Mouse (Mus musculus): ENCODE data around the gene Gm17617.

Gm17617 gene

DNA sequence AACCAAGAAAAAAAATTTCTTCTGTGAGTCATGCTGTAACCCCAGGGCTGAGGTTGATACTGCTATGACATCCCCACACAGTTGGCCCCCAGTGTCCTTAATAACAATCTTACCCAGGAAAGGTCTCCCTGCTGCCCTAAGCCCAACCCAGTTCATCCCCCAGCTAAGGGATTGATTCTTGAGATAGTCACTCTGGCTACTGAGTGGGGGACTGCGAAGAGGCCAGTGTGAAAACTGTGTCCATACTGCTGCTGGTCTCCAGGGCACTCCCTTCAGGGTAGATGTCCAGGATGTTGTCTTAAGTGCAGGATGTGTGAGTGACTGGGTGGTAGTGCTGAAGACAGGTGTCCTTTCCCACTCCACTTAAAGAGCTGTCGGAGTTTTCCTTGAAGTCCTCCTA lies at the start of gene Gm17617:
Gene Gm17617 (minus strand): TSS at position 101 of the 400 bp plus-strand sequence.
- DNase-seq (ENCODE audit: low spot score), result no peak

GRCm38 (mm10) chr13:55182173-55182894 lies 49.0 kb upstream of the Gm17617 start:
- peak; percentile 58 for DNase-seq (ENCODE audit: low spot score)

DNA sequence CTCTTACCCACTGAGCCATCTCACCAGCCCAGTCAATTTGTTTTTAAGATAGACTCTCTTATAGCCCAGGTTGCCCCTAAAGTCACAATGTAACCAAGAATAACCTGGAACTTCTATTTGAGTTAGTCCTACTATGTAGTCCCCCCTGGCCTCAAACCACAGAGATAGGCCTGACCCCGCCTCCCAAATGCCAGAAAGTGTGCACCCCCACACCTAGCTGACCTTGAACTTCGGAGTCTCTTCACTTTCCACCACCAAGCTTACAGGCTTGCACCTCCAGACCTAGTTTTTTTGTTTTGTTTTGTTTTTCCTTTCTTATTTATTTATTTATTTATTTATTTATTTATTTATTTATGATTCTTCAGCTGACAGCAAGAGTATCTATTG lies 48.4 kb upstream of the Gm17617 start:
- no peak for DNase-seq (ENCODE audit: low spot score)

DNA sequence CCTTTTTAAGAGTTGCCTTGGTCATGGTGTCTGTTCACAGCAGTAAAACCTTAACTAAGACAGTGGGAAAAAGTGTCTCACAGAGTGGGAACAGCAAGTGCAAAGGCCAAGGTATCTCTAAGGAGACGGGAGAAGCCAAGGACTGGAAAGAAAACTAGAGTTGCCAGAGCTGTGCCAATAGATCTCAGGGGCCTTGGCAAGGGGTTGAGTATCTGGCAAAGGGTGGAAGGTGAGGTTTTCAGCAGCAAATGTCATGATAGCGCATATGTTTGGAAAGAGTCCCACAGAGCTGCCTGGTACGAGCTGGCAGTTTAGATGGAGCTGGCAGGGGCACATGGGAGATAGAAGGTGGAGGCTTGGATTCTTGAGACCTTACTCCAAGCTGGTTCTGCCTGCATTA lies 46.2 kb upstream of the Gm17617 start:
- no peak for DNase-seq (ENCODE audit: low spot score)

DNA sequence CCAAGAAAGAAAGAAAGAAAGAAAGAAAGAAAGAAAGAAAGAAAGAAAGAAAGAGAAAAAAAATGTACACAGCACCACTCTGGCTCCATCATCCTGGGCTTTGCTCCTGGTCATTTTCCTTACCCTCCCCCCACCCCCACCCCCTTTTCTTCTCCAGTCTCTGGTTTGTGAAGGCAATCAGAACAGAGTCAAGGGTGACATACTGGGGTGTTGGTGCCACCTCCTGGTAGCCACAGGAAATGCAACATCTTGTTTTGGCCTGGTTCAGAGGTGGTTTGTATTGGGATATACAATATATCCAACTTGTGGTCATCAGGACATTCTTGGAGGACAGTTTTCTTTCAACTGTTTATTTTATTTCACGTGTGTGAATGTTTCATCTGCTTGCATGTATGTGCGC lies 45.2 kb upstream of the Gm17617 start:
- peak; percentile 72 for DNase-seq (ENCODE audit: low spot score)

DNA sequence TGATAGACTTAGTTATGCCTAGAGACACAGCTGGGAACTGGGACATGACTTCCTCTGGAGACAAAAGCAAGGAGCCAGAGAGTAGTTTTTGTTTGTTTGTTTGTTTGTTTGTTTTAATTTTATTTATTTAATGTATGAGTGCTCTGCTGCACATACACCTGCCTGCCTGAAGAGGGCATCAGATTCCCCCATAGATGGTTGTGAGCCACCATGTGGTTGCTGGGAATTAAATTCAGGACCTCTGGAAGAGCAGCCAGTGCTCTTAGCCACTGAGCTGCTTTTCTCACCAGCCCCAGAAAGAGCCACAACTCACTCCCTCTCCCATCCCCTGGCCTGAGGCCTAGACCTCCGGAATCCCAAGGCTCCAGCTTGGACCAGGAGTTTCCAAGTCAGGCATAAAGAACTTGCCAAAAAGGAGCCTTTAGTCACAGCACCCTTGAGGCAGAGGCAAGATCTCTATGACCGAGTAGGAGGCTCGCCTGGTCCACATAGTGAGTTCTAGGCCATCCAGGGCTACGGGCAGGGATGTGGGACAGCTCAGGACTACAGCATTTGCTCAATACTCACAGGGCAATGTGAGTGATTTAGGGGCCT lies 44.7 kb upstream of the Gm17617 start:
- no peak for DNase-seq (ENCODE audit: low spot score)

GRCm38 (mm10) chr13:55176265-55176664 lies 42.9 kb upstream of the Gm17617 start:
- DNase-seq (ENCODE audit: low spot score), result no peak

GRCm38 (mm10) chr13:55174347-55174746 lies 41.0 kb upstream of the Gm17617 start:
- no peak for DNase-seq (ENCODE audit: low spot score)

DNA sequence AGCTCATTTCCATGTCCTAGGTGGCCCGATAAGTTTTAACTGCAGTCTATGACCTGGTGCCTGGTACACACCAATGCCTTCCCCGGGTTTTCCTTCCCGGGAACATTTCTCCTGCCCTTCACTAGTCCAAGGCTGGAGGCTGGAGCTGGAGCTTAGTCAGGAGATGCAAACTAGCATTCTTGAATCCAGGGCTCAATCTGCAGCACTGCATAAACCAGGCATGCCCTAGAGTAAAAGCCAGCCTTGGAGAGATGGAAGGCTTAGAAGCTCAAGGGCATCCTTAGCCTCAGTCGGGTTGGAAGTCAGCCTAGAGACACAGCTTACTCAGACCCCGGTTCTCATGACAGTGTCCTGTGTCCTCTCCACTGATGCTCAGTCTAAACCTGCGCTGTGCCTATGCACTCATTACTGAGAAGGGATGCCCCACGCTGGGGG lies 39.0 kb upstream of the Gm17617 start:
- no peak for DNase-seq (ENCODE audit: low spot score)

- no peak for DNase-seq (ENCODE audit: low spot score)
Measured at GRCm38 (mm10) chr13:55171517-55172335, 38.4 kb upstream of the Gm17617 start.

GRCm38 (mm10) chr13:55168958-55169369 lies 35.6 kb upstream of the Gm17617 start:
- peak; percentile 50 for DNase-seq (ENCODE audit: low spot score)

DNA sequence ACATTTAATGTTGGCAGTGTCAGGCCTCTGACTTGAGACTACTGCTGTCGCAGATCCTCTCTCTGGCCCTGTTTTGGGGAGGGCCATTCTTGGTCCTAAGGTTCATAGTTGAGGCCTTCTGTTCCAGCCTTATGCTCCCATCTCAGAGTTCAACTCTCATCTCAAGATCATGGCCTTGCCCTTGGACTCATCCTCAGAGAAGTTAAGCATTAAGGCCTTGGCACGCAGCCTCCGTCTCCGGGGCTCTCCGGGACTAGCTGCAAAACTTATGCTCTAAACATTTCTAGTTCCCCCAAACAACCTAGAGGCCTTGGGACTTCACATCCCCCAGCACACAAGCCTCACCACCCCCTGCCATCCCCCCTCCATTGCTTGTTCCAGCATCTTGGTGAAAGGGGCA lies 34.9 kb upstream of the Gm17617 start:
- no peak for DNase-seq (ENCODE audit: low spot score)

DNA sequence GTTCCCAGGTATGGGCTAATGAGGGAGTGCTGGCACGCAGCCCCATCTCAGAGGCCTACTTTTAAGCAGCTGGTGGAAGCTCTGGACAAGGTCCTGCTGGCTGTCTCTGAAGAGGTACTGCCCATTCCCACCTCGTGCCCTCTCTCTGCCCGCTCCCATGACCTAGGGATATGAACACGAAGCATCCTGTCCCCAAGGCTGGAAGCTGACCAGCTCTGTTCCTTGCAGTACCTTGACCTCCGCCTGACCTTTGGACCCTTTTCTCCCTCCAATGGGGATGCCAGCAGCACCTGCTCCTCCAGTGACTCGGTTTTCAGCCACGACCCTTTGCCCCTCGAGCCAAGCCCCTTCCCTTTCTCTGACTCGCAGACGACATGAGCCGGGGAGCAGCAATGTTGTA lies 34.5 kb upstream of the Gm17617 start:
- no peak for DNase-seq (ENCODE audit: low spot score)

GRCm38 (mm10) chr13:55166806-55167725 lies 33.7 kb upstream of the Gm17617 start:
- no peak for DNase-seq (ENCODE audit: low spot score)

DNA sequence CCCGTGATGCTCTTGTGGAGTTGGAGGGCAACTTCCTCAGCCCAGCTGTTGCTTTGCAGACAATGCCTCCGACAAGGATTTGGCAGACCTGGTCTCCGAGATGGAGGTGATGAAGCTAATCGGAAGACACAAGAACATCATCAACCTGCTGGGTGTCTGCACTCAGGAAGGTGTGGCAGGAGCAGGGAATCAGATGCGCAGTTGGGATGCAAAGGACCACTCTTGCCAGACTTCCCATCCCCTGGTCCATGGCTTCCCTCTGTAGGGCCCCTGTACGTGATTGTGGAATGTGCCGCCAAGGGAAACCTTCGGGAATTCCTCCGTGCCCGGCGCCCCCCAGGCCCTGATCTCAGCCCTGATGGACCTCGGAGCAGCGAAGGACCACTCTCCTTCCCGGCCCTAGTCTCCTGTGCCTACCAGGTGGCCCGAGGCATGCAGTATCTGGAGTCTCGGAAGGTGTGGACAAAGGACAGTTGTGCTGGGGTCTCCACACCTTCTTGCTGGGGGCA lies 32.5 kb upstream of the Gm17617 start:
- DNase-seq (ENCODE audit: low spot score), result no peak

GRCm38 (mm10) chr13:55163553-55163952 lies 30.2 kb upstream of the Gm17617 start:
- no peak for DNase-seq (ENCODE audit: low spot score)

DNA sequence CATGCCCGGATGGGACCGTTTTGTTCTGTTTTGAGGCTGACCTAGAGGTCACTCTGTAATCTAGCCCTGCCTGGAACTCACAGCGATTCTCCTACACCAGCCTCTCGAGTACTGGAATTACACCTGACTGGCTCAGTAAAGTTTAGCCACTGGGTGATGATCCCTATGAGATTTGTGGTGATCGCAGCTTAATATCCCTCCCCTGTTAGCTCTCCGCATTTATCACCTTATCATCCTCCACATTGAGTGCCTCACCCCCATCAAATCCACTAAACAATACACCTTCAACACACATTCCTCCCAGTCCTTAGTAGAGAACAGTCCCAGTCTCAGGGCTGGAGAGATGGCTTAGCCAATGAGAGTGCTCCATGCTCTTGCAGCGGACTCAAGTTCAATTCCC lies 29.0 kb upstream of the Gm17617 start:
- DNase-seq (ENCODE audit: low spot score), result no peak

DNA sequence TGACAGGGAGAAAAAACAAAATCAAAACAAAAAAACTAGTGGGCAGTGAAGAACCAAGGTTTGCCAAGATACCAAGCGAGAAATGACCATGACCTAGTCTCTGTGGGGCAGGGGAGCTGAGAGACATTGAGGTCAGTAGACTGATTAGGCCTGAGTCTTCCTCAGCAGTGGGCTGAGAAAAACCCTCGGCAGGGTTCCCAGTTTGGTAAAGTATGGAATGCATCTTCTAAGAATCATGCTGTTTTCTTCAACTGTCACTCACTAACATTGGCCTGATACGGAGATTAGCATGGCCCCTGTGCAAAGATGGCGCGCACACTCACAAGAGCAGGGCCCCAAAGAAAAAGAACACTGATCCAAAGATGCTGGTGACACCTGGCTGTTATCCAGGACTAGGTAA lies 20.6 kb upstream of the Gm17617 start:
- DNase-seq (ENCODE audit: low spot score), result no peak

DNA sequence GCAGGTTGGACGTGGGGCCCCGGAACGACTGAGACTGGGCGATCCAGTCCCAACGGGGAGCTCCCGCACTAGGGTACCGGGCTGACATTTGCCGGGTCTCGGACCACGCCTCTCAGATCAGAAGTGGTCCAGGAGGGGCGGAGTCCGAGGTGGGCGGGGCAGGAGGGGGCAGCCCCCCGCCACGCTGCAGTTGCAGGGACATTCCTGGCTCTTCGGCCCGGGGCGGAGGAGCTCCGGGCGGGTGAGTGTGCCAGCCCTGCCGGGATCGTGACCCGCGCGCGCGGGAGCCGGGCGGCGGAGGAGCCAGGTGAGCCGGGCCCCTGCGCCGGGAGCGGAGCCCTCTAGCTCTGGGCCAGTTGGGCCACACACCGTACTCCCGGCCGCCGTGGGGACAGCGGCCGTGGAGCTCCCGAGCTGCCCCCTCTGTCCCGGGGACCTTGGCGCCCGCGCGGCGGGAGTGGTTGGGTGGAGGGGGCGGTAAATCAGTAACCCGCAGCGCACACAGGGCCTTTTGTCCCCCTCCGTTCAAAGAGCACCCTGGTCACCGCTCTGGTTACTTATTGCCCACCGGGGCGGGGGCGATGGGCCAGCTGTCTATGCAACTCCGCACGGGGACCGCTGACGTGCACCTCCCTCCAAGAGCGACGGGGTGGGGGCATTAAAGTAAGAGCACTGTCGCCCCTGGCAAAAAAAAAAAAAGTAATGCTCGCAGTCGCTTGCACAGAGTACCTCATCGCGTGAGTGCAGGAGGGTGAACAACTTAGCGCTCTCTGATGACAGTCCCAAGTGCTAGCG lies 19.5 kb upstream of the Gm17617 start, which contains the start of gene Fgfr4:
Gene Fgfr4 (plus strand): TSS at position 20 of the 795 bp plus-strand sequence.
- DNase-seq (ENCODE audit: low spot score), result no peak

DNA sequence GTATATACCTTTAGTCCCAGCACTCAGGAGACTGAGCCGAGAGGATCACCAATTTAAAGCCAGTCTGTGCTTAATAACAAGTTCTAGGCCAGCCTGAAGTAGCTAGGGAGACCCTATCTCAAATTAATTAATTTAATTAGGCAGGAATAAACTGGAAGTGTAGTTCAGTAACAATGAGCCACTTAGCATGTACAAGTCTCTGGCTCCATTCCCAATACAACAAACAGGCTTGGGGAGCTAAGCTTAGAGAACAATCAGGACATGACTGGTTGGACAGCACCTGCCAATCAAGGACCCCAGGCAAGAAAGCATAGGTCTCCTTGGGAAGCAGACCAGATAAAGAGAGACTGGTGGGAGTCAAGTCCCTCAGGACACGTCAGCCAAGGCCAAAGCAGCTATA lies 6.9 kb upstream of the Gm17617 start:
- DNase-seq (ENCODE audit: low spot score), result no peak

GRCm38 (mm10) chr13:55135382-55135781 lies 2.0 kb upstream of the Gm17617 start:
- no peak for DNase-seq (ENCODE audit: low spot score)

Measured in ovary, postnatal 14 days (tissue).